Mouse (Mus musculus): ENCODE data around the gene Slmap. TPM values are rescaled to one million over a fixed set of nuclear protein-coding genes. Genes with fewer than 3 reads are reported as not detected.
"Not testable (repeated sequence)": the region's sequence is repeated elsewhere in the genome, so short reads cannot be mapped to it uniquely, and the experiment has no call there.

Slmap gene
- polyA plus RNA-seq, 2 experiments, result 9.5 to 10.4 TPM

DNA sequence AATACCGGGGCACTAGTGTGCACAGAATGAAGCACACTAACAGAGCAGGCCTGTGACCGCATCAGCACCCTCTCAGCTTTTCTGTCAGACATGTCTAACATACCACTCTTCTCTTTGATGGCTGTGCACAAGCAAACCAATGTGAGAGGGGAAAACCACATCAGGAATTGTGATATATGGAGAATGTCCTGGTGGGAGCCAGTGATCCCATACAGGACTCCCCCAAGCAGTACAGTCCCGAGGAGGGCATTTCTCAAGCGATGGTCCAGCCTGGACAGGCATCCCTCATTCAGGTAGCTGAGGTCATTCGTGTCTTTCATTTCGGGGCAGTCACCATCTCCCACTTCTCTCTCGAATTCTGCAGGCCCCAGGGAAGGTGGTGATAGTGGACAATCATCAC lies 128.0 kb downstream of the Slmap start:
- no peaks in the 10 kb centered on the region for H3K9me3 ChIP-seq (ENCODE audit: control insufficient read depth, low read length)
- no peak overlapping the region for H3K4me3 ChIP-seq (ENCODE audit: insufficient read depth in 1 of 2, low read depth in 2 of 2, low read length in 2 of 2)
- WGBS (ENCODE audit: insufficient replicate concordance), result 73% methylated on average over 7 of the region's 7 CpGs
- H3K27me3 ChIP-seq (ENCODE audit: control insufficient read depth, insufficient read depth, low read length), result no peaks in the 10 kb centered on the region
- DNase-seq (ENCODE audit: low read depth in 3 of 3, low spot score in 3 of 3) (no peak), ATAC-seq (ENCODE audit: insufficient read depth) (no peak)
- no peak overlapping the region for H3K4me2 ChIP-seq (ENCODE audit: low read depth)
- TF ChIP-seq EP300 (IDR thresholded peaks at IDR 0.05; ENCODE audit: low read depth) (no peak), CTCF (IDR thresholded peaks at IDR 0.05; ENCODE audit: low read depth) (no peak)
- H3K27ac ChIP-seq, result no peak overlapping the region
- H3K4me1 ChIP-seq (replicated peaks; ENCODE audit: control insufficient read depth in 2 of 2, insufficient read depth in 2 of 2, low read length in 1 of 2), result no peaks in the 10 kb centered on the region
- no peak overlapping the region for H3K9ac ChIP-seq (replicated peaks)
- no peaks in the 10 kb centered on the region for H3K36me3 ChIP-seq (replicated peaks; ENCODE audit: control insufficient read depth, insufficient read depth, low read depth)

DNA sequence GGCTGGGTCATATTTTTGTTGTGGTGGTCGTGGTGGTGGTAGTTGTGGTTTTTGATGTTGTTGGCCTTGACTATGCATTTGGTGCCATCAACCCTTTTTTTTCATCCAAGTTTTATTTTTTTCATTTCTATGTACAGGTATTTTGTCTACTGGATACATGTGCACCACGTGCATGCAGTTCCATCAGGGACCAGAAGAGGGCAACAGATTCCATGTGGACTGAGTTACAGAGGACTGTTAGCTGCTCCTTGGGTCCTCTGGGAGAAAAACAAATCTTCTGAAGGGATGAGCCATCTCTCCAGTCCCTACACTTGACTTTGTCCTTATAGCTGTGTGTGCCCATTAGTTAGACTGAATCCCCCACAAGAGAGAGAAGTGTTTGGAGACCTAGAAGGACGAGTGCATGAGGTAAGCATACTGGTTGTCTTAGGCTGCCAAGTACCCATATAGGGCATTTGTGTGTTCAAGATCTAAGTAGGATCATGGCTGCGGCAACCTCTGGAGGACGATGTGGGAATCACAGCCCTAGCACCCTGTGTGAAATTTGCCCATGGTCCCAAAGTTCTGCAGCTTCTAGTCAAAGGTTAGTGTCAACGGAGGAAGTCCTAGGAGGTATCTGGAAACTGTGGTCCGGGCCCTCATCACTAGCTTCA lies 136.1 kb downstream of the Slmap start:
- H3K4me2 ChIP-seq (ENCODE audit: low read depth), result no peak overlapping the region
- H3K36me3 ChIP-seq (replicated peaks; ENCODE audit: control insufficient read depth, insufficient read depth, low read depth), result no peaks in the 10 kb centered on the region
- no peaks in the 10 kb centered on the region for H3K27me3 ChIP-seq (ENCODE audit: control insufficient read depth, insufficient read depth, low read length)
- H3K27ac ChIP-seq, result no peak overlapping the region
- TF ChIP-seq EP300 (IDR thresholded peaks at IDR 0.05; ENCODE audit: low read depth) (no peak), CTCF (IDR thresholded peaks at IDR 0.05; ENCODE audit: low read depth) (peak; percentile 35; the same call in 1 of the 2 replicates)
- DNase-seq (ENCODE audit: low read depth in 3 of 3, low spot score in 3 of 3), result no peak
- no peak for ATAC-seq (ENCODE audit: insufficient read depth)
- 72% methylated on average over 7 of the region's 7 CpGs for WGBS (ENCODE audit: insufficient replicate concordance)
- H3K4me3 ChIP-seq (ENCODE audit: insufficient read depth in 1 of 2, low read depth in 2 of 2, low read length in 2 of 2), result no peak overlapping the region
- H3K4me1 ChIP-seq (replicated peaks; ENCODE audit: control insufficient read depth in 2 of 2, insufficient read depth in 2 of 2, low read length in 1 of 2), result peaks cover 0 to under 1% of the 10 kb centered on the region in 2 experiments; a peak in 1 of 4 replicates
- peaks cover 4% of the 10 kb centered on the region for H3K9me3 ChIP-seq (ENCODE audit: control insufficient read depth, low read length)
- no peak overlapping the region for H3K9ac ChIP-seq (replicated peaks)

DNA sequence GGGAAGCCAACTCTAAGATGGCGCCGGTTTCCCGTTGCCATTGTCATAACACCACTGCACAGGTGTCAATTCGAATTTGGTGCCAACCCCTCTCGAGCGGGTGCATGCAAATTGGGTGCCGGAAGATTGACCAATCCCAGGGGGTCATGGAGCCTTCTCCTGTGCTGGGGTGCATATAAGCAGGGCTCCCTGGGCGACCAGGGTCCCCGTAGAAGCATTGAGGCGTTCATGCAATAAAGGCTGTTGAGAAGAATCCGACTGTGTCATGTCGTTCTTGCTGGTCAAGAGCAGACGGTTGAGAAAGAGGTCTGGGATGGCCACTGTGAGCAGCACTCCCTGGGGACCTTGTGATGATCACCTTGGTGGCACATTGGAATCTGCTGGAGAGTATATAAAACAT lies 142.9 kb downstream of the Slmap start:
- WGBS (ENCODE audit: insufficient replicate concordance), result 72% methylated on average over 13 of the region's 13 CpGs
- no peaks in the 10 kb centered on the region for H3K27me3 ChIP-seq (ENCODE audit: control insufficient read depth, insufficient read depth, low read length)
- no peak overlapping the region for H3K4me3 ChIP-seq (ENCODE audit: insufficient read depth in 1 of 2, low read depth in 2 of 2, low read length in 2 of 2)
- H3K27ac ChIP-seq, result no peak overlapping the region
- H3K4me1 ChIP-seq (replicated peaks; ENCODE audit: control insufficient read depth in 2 of 2, insufficient read depth in 2 of 2, low read length in 1 of 2), result peaks cover 0 to 9% of the 10 kb centered on the region in 2 experiments; a peak in 2 of 4 replicates
- no peak for DNase-seq (ENCODE audit: low read depth in 3 of 3, low spot score in 3 of 3)
- no peak for ATAC-seq (ENCODE audit: insufficient read depth)
- H3K4me2 ChIP-seq (ENCODE audit: low read depth), result no peak overlapping the region
- H3K9ac ChIP-seq (replicated peaks), result no peak overlapping the region
- H3K36me3 ChIP-seq (replicated peaks; ENCODE audit: control insufficient read depth, insufficient read depth, low read depth), result no peaks in the 10 kb centered on the region
- H3K9me3 ChIP-seq (ENCODE audit: control insufficient read depth, low read length), result peaks cover 4% of the 10 kb centered on the region
- TF ChIP-seq CTCF (IDR thresholded peaks at IDR 0.05; ENCODE audit: low read depth), result no peak
- no peak for TF ChIP-seq EP300 (IDR thresholded peaks at IDR 0.05; ENCODE audit: low read depth)

DNA sequence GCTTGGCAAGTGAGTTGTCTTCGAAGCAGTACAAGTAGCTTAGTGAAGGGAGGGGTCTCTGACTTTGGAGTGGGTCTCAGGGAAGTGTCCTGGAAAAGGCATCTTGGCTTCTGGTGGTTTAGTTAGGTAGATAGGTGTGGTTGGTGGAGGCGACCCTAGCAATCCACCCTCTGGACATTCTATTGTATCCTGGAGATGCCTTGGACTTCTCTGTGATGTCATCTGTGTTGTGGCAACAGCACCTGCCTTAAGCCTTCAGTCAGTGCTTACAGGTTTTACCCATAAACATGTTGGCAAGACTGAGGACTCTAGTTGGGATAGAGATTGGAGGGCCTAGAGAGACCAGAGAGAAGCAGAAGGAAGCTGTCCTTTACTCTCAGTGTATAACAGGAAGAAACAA lies 145.8 kb downstream of the Slmap start:
- WGBS (ENCODE audit: insufficient replicate concordance), result 57% methylated on average over 2 of the region's 2 CpGs
- H3K4me1 ChIP-seq (replicated peaks; ENCODE audit: control insufficient read depth in 2 of 2, insufficient read depth in 2 of 2, low read length in 1 of 2); H3K4me3 ChIP-seq (ENCODE audit: insufficient read depth in 1 of 2, low read depth in 2 of 2, low read length in 2 of 2); H3K27me3 ChIP-seq (ENCODE audit: control insufficient read depth, insufficient read depth, low read length); DNase-seq (ENCODE audit: low read depth in 3 of 3, low spot score in 3 of 3); H3K4me2 ChIP-seq (ENCODE audit: low read depth); H3K27ac ChIP-seq; H3K9me3 ChIP-seq (ENCODE audit: control insufficient read depth, low read length); ATAC-seq (ENCODE audit: insufficient read depth); H3K9ac ChIP-seq (replicated peaks); H3K36me3 ChIP-seq (replicated peaks; ENCODE audit: control insufficient read depth, insufficient read depth, low read depth): not testable (repeated sequence)

DNA sequence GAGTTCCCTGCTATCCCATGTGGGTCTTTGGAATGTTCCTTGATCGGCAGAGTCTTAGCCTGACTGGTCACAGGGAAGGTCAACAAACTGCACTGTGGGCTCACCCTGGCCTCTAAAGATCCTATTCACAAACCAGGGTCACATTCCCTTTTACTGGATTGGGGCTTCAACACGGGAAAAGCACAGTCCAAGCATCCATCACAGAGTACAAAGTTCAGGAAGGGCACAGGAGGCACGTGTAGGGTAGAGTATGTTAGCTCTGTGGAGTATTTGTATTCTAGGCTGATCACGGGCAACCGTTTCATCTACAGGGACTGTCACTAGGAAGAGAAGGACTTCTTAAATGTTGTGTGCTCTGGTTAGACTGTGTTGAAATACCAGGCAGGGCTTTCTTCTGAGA lies 147.7 kb downstream of the Slmap start:
- not testable (repeated sequence) for H3K9me3 ChIP-seq (ENCODE audit: control insufficient read depth, low read length); DNase-seq (ENCODE audit: low read depth in 3 of 3, low spot score in 3 of 3); H3K4me3 ChIP-seq (ENCODE audit: insufficient read depth in 1 of 2, low read depth in 2 of 2, low read length in 2 of 2); H3K27ac ChIP-seq; H3K4me1 ChIP-seq (replicated peaks; ENCODE audit: control insufficient read depth in 2 of 2, insufficient read depth in 2 of 2, low read length in 1 of 2); ATAC-seq (ENCODE audit: insufficient read depth); H3K36me3 ChIP-seq (replicated peaks; ENCODE audit: control insufficient read depth, insufficient read depth, low read depth); H3K4me2 ChIP-seq (ENCODE audit: low read depth); H3K27me3 ChIP-seq (ENCODE audit: control insufficient read depth, insufficient read depth, low read length); H3K9ac ChIP-seq (replicated peaks)
- 41% methylated on average over 3 of the region's 5 CpGs for WGBS (ENCODE audit: insufficient replicate concordance)

DNA sequence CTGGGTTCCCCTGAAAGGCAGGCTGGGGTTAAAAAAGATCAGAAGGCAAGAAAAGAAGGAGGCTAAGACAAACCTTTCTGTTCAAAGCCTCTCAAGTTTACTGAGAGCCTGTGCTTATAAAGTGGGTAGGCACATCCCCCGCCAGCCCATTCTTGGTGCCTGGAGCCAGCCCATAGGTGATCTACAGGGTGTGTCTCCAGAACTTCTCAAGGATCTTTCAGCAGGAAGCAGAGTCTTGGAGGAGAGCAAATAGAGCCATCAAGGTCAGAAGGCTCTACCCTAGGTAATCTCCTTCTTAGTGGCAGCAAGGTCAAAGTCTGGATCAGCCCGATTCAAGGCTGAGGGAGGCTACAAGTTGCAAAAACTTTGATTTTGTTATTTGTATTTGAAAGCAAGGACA lies 149.1 kb downstream of the Slmap start:
- not testable (repeated sequence) for H3K9me3 ChIP-seq (ENCODE audit: control insufficient read depth, low read length); H3K36me3 ChIP-seq (replicated peaks; ENCODE audit: control insufficient read depth, insufficient read depth, low read depth); ATAC-seq (ENCODE audit: insufficient read depth); H3K4me3 ChIP-seq (ENCODE audit: insufficient read depth in 1 of 2, low read depth in 2 of 2, low read length in 2 of 2); H3K27ac ChIP-seq; DNase-seq (ENCODE audit: low read depth in 3 of 3, low spot score in 3 of 3); H3K27me3 ChIP-seq (ENCODE audit: control insufficient read depth, insufficient read depth, low read length); H3K4me2 ChIP-seq (ENCODE audit: low read depth); H3K4me1 ChIP-seq (replicated peaks; ENCODE audit: control insufficient read depth in 2 of 2, insufficient read depth in 2 of 2, low read length in 1 of 2); H3K9ac ChIP-seq (replicated peaks)
- WGBS (ENCODE audit: insufficient replicate concordance), result 50% methylated on average over 2 of the region's 2 CpGs

Measured in liver, embryonic 14.5 days (tissue).